Mouse (Mus musculus): ENCODE measurements around the gene Birc6.
"Not testable (repeated sequence)": the region's sequence is repeated elsewhere in the genome, so short reads cannot be mapped to it uniquely, and the experiment has no call there.

Gene Birc6

DNA sequence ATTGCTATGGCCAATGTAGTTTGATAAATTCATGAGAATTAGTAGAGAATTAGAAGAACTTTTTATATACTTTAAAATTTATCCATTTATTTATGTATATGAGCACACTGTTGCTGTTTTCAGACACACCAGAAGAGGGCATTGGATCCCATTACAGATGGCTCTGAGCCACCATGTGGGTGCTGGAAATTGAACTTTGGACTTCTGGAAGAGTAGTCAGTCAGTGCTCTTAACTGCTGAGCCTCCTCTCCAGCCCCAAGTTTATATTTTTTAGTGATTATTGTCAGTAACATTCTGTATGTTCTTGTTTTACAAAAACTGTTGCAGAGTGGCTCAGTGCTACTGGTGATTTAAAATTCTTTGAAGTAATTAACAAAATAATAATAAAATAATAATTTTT is 36.1 kb downstream of the Birc6 start:
- no peak for DNase-seq (ENCODE audit: low spot score)

DNA sequence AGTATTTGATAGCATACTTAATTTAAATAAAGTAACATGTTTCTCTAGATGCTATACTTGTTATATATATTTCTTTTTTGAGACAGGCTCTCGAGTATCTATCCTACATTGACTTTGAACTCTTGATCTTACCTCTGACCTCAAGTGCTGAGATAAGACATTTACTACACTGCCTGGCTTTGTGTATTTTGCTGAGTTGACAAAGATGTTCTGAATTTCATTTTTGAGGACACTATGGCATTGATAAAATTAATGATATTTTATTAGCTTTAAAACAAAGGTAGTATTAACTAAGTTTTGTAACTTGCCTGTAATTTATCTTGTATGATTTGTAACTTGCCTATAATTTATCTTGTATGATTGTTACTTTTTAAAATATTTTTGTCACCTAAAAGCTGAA is 41.1 kb downstream of the Birc6 start:
- no peak for DNase-seq (ENCODE audit: low spot score)

DNA sequence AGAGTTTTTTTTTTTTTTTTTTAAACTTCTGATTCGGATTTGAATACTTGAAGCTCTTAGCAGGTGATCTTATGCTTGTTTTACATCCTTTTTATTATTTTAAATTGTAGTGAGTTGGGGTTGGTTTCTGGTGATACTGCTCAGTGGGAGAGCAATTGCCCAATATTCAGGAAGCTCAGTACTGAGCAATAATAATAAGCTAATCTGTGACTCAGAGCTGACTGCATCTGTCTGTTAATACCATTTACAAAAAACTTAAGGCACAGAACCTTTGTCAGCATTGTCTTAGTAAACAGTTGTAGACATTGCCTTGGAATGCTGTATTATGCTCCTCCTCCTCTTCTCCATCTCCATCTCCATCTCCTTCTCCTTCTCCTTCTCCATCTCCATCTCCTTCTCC is 42.5 kb downstream of the Birc6 start:
- DNase-seq (ENCODE audit: low spot score), result no peak

DNA sequence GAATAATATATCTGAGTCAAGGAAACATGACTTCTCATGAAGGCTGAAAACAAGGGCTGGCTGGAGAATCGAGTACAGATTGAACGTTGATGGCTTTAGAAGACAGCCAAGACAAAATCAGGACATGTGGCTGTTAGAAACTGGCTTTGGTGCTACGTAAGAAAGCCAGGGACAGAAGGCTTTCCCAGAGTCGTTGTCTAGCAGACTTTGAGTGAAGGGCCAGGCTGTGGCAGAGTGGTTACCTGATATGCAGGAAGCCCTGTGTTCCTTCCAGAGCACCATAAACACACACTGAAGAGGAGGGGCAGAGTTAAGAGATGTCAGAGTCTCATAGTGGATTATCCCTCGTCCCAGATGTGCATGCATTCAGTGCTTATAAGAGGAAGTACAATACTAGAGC is 49.1 kb downstream of the Birc6 start:
- DNase-seq (ENCODE audit: low spot score), result no peak

DNA sequence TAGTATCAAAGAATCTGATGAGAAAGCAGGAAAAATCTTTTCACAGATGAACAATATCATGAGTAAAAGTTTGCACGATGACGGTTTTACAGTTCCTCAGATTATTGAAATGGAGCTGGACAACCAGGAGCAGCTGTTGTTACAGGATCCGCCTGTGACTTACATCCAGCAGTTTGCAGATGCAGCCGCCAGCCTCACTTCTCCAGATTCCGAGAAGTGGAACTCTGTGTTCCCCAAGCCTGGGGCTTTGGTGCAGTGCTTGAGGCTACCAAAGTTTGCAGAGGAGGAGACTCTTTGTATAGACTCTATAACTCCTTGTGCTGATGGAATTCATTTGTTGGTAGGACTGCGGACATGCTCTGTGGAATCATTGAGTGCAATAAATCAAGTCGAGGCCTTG is 51.5 kb downstream of the Birc6 start:
- DNase-seq (ENCODE audit: low spot score), result no peak

DNA sequence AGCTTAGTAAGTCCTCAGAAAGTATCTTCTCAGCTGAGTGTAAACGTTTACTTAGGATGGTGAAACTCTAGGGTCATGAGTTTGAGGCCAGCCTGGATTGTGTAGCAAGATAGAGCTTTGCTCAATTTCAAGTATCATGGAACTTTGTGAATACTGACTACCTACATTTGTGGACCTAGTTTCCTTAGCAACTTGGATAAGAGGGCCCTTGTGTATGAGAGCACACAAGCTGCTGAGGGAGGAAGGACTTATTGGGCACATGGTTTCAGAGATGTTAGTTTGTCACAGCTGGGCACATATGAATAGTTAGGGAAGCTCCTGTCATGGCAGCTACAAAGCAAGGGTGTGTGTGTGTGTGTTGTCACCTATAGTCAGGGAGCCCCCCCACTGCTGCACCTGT is 52.6 kb downstream of the Birc6 start:
- no peak for DNase-seq (ENCODE audit: low spot score)

DNA sequence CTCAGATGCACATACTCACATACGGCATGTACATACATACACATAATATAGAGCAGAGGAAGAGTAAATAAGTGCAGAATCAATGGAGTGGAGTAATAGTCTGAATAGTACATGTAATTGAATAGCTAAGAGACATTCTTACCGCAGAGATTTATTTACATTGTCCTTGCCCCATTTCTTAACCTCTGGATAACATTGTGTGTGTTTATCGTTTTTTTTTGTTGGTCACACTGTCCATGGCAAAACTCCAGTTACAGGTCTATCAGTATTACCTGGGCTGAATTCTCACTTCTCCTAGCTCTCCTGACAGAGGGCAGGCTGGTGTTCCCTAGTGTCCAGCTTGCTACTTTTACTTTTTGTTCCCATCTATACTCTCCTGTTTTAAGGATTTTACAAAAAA is 58.7 kb downstream of the Birc6 start:
- no peak for DNase-seq (ENCODE audit: low spot score)

DNA sequence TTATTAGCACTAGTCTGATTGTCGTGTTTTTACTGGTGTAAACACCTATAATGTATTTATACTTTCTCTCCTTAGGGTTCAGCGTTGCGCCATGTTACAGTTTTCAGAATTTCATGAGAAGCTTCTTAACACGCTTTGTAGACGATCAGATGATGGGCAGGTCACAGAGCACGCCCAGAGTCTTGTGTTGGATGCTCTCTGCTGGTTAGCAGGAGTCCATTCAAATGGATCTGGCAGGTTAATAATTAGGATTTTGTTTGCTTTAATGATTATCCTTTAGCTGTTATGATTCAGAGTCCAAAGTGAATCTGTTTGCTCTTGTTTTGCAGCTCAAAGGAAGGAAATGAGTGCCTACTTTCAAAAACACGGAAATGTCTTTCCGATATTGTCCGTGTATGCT is 70.8 kb downstream of the Birc6 start:
- no peak for DNase-seq (ENCODE audit: low spot score)

DNA sequence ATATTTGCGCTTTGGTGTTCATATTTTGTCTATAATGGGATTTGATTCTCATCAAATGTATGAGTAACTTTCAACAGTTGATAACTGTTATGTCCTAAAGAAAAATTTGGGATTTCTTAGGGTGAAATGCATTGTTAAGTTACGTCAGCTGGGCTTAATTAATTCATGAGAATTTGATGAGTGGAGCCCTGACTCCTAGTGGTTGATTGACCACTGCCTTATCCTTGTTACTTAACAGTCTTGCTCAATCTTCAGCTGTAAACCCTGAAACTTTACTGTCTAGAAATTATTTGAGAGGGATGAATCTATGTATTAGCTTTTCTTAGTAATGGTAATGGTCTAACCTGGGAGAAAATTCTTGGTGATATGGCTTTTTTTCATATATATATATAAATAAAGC is 71.3 kb downstream of the Birc6 start:
- no peak for DNase-seq (ENCODE audit: low spot score)

DNA sequence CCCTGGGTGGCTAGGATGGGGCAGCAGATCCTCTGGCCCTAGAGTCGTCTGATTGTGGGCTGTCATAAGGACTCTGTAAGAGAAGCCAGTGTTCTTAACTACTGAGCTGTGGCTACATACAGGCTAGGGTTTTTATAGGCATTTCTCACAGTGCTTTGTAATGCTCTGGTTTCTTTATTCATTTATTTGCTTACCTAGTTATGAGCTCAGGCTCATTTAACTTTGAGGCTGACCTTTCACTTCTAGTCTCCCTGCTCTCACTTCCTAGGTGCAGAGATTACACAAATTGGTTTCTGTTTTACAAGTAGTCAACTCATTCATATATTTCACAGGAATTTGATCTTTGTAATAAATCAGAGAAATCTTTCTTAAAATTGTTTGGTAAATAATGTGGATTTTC is 73.1 kb downstream of the Birc6 start:
- no peak for DNase-seq (ENCODE audit: low spot score)

DNA sequence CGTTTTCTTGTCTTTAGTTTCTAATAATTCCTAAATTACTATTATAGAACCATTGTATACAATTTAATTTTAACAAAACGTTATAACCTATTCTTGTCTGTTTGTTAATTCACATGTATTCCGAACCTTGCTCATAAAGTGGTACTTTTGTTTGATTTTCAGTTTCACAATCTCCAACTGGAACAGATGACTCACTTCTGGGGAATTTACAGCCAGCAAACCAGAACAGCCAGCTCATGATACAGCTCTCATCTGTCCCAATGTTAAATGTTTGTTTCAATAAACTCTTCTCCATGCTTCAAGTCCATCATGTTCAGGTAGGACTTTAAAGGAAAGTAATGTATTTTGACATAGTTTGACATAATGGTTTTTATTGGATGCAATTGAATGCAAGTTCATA is 102.7 kb downstream of the Birc6 start:
- DNase-seq (ENCODE audit: low spot score), result no peak

DNA sequence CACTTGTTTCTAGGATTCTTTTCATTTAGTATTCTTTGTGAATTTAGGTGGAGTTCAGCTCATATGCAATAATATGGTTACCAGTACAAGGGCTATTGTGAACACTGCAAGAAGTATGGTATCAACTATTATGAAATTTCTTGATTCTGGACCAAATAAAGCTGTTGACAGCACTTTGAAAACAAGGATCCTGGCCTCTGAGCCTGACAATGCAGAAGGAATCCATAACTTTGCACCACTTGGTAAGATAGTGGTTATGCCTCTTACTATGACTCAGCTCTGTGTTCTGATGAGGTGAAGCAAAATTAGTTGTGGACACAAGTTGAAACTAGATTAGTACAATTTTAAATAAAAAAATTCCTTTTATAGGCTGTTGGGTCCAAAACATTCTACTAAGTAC is 114.3 kb downstream of the Birc6 start:
- DNase-seq (ENCODE audit: low spot score), result no peak

DNA sequence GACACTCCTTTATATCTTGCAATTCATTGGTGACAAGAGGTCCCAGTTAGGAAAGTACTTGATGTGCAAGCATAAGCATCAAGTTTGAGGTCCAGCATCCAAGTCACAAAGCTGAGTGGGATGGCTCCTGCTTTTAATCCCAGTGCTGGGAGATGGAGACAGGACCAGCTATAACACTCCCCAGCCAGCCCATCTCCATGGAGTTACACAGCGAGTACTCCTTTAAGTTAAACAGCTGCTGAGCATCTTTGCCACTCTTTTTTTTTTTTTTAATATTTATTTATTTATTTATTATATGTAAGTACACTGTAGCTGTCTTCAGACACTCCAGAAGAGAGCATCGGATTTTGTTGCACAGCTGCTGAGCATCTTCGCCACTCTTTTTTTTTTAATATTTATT is 130.3 kb downstream of the Birc6 start:
- no peak for DNase-seq (ENCODE audit: low spot score)

DNA sequence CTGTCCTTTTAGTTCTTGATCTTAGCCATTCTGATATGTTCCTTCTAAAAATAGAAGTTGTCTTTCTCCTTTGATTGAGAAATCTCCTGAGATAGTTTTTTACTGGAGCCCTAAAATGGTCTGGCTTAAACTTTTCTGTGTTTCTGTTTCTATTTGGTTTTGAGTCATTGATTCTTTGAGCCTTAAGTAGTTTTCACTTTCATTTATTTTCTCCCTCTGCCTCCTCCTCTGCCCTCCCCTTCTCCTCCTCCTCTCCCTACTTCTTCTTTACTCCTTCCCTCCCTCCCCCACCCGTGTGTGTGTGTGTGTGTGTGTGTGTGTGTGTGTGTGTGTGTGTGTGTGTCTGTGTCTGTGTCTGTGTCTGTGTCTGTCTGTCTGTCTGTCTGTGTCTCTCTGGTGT is 139.9 kb downstream of the Birc6 start:
- DNase-seq (ENCODE audit: low spot score), result no peak

DNA sequence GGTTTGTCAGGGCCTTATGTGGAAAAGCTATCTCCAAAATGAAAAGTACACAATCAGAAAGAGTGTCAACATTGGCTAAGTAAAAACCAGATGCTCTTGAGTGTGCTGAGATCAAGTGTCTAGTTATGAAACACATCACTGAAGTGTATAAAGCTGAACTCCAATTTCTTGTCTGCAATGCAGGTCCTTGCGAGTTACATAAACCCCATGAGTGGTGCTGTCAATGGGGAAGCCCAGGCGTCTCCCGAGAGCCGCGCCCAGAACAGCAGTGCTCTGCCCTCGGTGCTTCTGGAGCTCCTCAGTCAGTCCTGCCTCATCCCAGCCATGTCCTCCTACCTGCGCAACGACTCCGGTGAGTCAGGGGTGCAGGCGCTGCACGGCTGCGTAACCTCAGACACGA is 141.9 kb downstream of the Birc6 start:
- DNase-seq (ENCODE audit: low spot score), result no peak

DNA sequence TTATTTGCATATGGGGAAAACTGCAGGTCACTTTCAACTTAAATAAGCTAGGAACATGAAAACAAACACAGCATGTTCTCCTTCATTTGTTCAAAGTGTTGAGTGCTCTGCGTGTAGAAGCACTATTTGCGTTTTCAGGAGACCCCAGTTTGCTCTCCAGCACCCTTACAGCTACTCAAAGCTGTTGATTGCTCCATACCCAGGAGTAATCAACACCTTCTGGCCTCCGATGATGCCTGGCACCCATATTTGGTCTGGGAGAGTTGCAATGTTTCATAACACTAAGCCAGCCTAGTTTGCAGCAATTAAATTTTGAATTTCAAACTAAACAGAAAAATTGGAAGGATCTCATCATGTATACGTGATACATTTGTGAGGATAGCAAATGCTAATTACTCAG is 144.4 kb downstream of the Birc6 start:
- DNase-seq (ENCODE audit: low spot score), result no peak

DNA sequence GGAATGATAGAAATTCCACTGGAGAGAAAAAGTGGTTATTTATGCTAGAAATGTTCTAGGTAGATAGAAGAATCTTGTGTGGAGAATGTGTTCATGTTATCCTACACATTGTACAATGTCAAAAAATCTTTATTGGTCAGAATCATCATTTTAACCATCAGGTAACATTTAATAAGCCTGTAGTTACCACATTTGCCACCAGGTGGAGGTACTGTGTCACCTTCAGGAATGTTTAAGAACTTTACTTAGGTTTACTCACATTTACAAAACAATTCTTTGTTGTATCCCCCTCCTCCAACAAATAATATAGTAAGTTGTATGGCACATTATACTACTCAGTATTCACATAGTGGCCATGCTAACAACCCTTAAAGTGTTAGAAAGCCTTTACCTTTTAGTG is 145.2 kb downstream of the Birc6 start:
- no peak for DNase-seq (ENCODE audit: low spot score)

DNA sequence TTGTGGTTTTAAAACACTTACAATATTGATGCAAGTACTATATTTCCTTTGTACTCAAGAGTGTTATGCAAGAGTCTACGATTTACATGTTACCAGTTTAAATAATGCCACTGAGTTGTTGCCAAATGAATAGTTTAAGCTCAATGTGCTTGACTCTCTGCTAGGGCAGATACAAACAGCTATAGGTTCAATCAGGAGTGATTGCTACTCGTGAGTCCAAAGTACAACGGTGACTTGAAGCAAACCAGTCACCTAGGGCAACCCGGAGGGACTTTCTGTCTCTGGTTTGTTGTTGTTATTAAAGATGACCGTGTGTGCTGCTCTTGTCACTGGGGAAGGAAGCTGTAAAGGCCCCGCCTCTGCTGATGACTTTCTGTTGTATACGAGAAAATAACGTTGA is 150.0 kb downstream of the Birc6 start:
- DNase-seq (ENCODE audit: low spot score), result no peak

DNA sequence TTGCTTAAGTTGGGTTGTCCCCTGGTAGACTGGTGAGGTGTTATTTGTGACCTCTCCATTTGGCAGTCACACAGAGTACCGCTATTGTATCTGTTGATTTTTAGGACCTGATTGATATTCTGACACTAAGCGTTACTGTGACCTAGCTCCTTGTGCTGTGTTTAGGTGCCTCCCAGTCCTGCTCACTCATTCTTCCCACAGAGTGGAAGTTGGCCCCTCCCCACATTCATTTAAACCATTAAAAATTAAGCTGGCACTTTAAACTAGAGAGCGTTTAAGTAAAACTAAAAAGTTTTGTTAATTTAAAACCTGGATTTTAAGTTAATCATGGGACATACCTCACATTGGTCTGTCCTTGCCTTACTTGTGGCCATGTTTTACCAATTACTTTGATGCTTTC is 156.8 kb downstream of the Birc6 start:
- no peak for DNase-seq (ENCODE audit: low spot score)

DNA sequence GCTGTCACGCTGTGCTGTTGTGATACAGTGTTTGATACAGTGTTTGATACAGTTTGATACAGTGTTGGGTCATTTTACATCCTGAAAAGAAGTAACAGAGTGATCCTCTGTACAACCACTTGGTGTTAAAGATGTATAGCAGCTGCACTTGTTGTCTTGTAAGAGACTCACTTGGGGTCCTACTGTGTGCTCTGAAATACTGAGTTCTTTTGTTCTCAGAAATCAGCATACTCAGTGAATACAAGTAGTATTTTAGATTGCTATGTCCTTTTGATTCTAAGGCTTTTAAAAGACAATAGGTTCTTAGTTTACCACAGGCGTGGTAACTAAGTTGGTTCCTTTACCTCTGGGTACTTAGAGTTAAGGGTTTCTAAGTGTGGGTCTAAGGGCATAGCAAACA is 160.5 kb downstream of the Birc6 start:
- DNase-seq (ENCODE audit: low spot score), result no peak

DNA sequence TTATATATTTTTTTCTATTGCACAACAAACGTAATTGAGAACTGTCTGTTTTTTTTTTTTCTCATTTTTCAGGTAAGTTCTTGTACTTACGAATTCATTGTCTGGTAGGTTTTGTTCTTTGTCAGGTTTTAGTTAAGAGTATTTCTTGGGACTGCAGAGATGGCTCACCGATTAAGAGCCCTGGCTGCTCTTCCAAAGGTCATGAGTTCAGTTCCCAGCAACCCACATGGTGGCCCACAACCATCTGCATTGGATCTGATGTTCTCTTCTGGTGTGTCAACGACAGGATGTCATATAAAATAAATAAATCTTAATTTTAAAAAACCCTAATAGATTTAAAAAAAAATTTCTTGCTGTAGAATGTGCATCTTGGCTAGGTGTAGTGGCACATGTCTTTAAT is 161.3 kb downstream of the Birc6 start:
- DNase-seq (ENCODE audit: low spot score), result no peak

DNA sequence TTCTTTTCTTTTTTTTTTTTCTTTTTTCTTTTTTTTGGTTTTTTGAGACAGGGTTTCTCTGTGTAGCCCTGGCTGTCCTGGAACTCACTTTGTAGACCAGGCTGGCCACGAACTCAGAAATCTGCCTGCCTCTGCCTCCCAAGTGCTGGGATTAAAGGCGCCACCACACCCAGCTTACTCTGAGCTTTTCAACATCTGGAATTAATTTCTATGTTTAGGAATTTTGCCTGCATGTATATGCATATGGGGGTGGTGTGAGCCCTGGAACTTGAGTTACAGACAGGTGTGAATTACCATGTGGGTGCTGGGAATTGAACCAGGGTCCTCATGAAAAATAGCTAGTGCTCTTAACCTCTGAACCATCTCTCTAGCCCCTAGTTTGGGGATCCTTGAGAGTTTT is 173.6 kb downstream of the Birc6 start:
- DNase-seq (ENCODE audit: low spot score), result not testable (repeated sequence)

DNA sequence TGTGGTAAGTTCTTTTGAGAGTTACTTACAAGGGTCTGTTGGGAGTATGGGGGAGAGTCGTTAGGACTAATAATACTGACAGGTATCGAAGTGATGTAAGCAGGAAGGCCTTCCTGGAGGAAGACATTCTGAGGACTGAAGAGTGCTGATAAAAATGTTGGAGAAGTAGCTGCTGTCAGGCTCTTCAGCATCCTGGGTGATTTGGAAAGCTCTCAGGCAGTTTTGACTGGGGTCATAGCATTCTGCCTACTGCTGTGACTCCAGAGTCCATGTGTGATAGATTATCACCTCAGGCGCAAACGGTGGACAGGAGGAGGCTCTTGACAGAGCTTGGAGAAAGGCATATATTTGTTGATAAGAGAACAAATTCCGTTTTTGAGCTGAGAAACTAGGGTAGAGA is 177.4 kb downstream of the Birc6 start:
- no peak for DNase-seq (ENCODE audit: low spot score)

DNA sequence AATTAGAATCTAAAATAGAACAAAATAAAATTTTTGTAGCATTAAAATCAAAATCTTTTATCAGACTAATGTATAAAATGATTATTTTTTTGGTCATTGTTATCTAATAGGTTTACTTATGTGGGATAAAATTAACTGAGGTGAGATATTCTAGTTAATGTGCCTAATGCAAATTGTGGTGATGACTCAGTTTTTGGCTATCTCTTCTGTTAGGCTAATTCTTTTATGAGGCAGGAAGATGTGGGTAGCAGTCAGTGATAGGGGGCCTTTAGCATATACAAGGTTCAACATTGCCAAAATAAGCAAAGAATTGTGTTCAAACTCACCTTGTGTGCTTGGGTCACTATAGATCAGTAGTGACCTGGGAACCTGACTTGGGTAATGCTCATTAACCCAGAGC is 178.5 kb downstream of the Birc6 start:
- no peak for DNase-seq (ENCODE audit: low spot score)

DNA sequence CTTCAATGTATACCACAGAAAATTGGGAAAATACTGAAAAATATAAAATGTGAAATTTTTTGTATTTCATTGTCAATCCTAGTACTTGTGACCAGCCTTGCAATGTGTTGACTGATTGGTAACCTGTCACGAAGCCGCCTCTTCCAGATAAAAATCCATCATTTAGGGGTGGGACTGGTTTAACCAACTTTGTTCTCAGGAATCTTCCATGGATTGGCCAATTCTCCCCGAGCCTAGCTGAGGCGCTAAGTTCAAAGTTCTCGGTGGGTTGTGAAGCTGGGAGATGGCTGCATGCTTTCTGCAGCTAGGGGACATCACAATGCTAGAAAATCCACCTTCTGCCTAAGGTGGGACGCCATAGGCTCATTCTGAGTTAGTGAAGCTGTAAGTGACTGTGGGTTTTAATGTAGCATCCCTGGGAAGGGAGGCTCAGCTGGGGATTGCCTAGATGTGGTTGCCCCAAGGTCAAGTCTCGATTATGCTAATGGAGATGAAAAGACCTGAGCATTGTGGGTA is 179.6 kb downstream of the Birc6 start:
- no peak for DNase-seq (ENCODE audit: low spot score)
